8 mouse cellular contexts compared by ENCODE assay signal in the genomic region with DNA sequence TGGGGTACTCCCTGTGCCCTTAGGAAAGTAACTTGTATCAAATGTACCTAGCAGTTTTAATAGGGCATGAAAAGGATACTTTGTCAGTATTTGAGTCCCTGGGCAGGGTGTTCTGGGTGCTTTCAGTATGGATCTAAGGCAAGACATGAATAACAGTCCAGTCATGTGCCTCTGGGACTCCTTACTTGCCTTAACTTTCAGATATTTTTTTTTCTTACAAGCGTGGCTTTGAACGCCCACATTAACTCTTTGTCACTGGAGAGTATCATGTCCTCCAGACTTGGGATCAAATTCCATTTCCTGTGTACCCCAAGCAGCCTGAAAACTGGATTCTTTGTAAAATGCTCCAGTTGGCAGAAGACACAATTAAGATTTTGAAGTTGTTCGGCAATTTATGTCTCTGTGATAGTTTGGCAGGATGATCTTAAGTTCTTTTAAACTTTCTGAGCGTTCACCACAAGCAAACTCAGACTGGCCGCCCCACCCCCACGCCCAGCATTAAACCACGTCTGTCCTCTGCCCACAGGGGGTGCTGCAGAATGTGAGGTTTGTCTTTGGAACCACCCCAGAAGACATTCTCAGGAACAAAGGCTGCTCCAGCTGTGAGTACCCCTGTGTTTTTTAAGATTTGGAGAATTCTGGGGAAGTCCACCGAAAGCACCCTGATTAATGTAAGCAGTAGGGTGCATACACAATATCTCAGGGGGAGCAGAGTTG. TPM values are rescaled to one million over a fixed set of nuclear protein-coding genes. Genes with fewer than 3 reads are reported as not detected.
DNase-seq lines count a peak whose midpoint lies in the region; ATAC-seq and TF ChIP-seq lines count a peak whose summit lies in the region.

No protein-coding gene starts in this region.

- peak overlapping the region; percentile 92 for H3K4me2 ChIP-seq in forebrain, embryonic 12.5 days
- peak overlapping the region; percentile 84 for H3K4me2 ChIP-seq in lung, embryonic 16.5 days (ENCODE audit: low read depth, low read length)

- TF ChIP-seq CTCF in kidney, adult 2 months (conservative IDR thresholded peaks at IDR 0.05; ENCODE audit: insufficient read depth, insufficient read length, low read depth, low read length) = no peak; the same call in 1 of the 2 replicates

- H3K9me3 ChIP-seq in forebrain, embryonic 12.5 days = no peaks in the 10 kb centered on the region
- H3K9me3 ChIP-seq in lung, embryonic 16.5 days (ENCODE audit: control insufficient read depth, low read length) = no peaks in the 10 kb centered on the region

- H3K36me3 ChIP-seq in forebrain, embryonic 12.5 days (replicated peaks) = peaks cover 9% of the 10 kb centered on the region
- no peaks in the 10 kb centered on the region; the same call in 1 of the 2 replicates for H3K36me3 ChIP-seq in kidney, adult 2 months (ENCODE audit: control insufficient read depth, insufficient read depth, low read length)
- H3K36me3 ChIP-seq in lung, embryonic 16.5 days (ENCODE audit: control insufficient read depth, insufficient read depth, low read length) = peaks cover 34% of the 10 kb centered on the region

- H3K27ac ChIP-seq in forebrain, embryonic 12.5 days = no peak overlapping the region
- H3K27ac ChIP-seq in kidney, adult 2 months (ENCODE audit: insufficient read depth, low read depth, low read length) = no peak overlapping the region
- H3K27ac ChIP-seq in lung, embryonic 16.5 days (ENCODE audit: low read length) = peak overlapping the region; percentile 51

- peak; percentile 43 for DNase-seq in right cerebral cortex, postnatal 14 days
- no peak for DNase-seq in right cerebral cortex, adult 18-20 months
- DNase-seq in kidney, adult 2 months = peak; percentile 56
- no peak for DNase-seq in cerebellum, adult 18-20 months
- DNase-seq in ovary, postnatal 10 days (ENCODE audit: low spot score) = no peak
- DNase-seq in cerebellum, postnatal 36 days = no peak

- H3K4me1 ChIP-seq in forebrain, embryonic 12.5 days = peaks cover 25% of the 10 kb centered on the region
- peaks cover 4% of the 10 kb centered on the region for H3K4me1 ChIP-seq in kidney, adult 2 months (ENCODE audit: control insufficient read depth, insufficient read depth, low read length)
- H3K4me1 ChIP-seq in lung, embryonic 16.5 days (replicated peaks; ENCODE audit: control insufficient read depth, insufficient read depth, low read length) = peaks cover 33% of the 10 kb centered on the region

- TF ChIP-seq POLR2A in kidney, adult 2 months (IDR thresholded peaks at IDR 0.05; ENCODE audit: low read depth, low read length) = no peak

- H3K9ac ChIP-seq in forebrain, embryonic 12.5 days = no peak overlapping the region
- peak overlapping the region; percentile 75 for H3K9ac ChIP-seq in lung, embryonic 16.5 days (ENCODE audit: low read length)

- WGBS in forebrain, embryonic 12.5 days = 47% methylated on average over 8 of the region's 8 CpGs
- 21% methylated on average over 8 of the region's 8 CpGs for WGBS in kidney, adult 2 months
- 12% methylated on average over 8 of the region's 8 CpGs for WGBS in lung, embryonic 16.5 days

- peaks cover 28% of the 10 kb centered on the region for H3K27me3 ChIP-seq in forebrain, embryonic 12.5 days
- H3K27me3 ChIP-seq in kidney, adult 2 months (replicated peaks; ENCODE audit: control insufficient read depth, insufficient read depth, low read length) = no peaks in the 10 kb centered on the region
- H3K27me3 ChIP-seq in lung, embryonic 16.5 days (ENCODE audit: control insufficient read depth, insufficient read depth, low read depth, low read length) = no peaks in the 10 kb centered on the region

- peak overlapping the region; percentile 19 for H3K4me3 ChIP-seq in forebrain, embryonic 12.5 days (replicated peaks)
- H3K4me3 ChIP-seq in kidney, adult 2 months (ENCODE audit: insufficient read depth, low read depth, low read length) = 0 out of 2 replicates have a peak overlapping the region, but pooled peaks have one; percentile 7
- H3K4me3 ChIP-seq in lung, embryonic 16.5 days (ENCODE audit: low read length) = peak overlapping the region; percentile 59

- ATAC-seq in forebrain, embryonic 12.5 days (ENCODE audit: low FRiP score) = no peak
- ATAC-seq in lung, embryonic 16.5 days (ENCODE audit: low read depth) = no peak

RNA-seq across cellular contexts. Expression of a gene that starts 2.3 kb away (rescaled TPM):
- 31.7 and 40.6 TPM in 2 replicates for polyA plus RNA-seq in forebrain, embryonic 12.5 days (2016; fragmentation: Nextera tagmentation; extraction: Ambion mirVana)
- polyA plus RNA-seq in kidney, adult 2 months (2012; rRNA removed) = 19.8 and 20.6 TPM in 2 replicates
- polyA plus RNA-seq in lung, embryonic 16.5 days (2015; fragmentation: Nextera tagmentation; extraction: Ambion mirVana) = 160 and 190 TPM in 2 replicates

Comparison
In these comparisons a context has a peak if more than half of its experiments do, and no peak if none do; other contexts are left out.
1. DNase-seq: peak in right cerebral cortex, postnatal 14 days (single experiment) and kidney, adult 2 months (single experiment); none in right cerebral cortex, adult 18-20 months (single experiment), cerebellum, adult 18-20 months (0 of 2), ovary, postnatal 10 days (single experiment) and cerebellum, postnatal 36 days (0 of 2).
2. H3K4me3 ChIP-seq: peak in every context shown above with its lines; median percentile 59 in lung, embryonic 16.5 days; 19 in forebrain, embryonic 12.5 days; 7 in kidney, adult 2 months.